Mouse (Mus musculus): ENCODE measurements at regions not wholly inside any gene's neighbourhood (a gene's known extent, or its start where the extent isn't known, plus 50 kb on each side); places are given as distances from the start of the nearest gene placed in this dataset.

DNA sequence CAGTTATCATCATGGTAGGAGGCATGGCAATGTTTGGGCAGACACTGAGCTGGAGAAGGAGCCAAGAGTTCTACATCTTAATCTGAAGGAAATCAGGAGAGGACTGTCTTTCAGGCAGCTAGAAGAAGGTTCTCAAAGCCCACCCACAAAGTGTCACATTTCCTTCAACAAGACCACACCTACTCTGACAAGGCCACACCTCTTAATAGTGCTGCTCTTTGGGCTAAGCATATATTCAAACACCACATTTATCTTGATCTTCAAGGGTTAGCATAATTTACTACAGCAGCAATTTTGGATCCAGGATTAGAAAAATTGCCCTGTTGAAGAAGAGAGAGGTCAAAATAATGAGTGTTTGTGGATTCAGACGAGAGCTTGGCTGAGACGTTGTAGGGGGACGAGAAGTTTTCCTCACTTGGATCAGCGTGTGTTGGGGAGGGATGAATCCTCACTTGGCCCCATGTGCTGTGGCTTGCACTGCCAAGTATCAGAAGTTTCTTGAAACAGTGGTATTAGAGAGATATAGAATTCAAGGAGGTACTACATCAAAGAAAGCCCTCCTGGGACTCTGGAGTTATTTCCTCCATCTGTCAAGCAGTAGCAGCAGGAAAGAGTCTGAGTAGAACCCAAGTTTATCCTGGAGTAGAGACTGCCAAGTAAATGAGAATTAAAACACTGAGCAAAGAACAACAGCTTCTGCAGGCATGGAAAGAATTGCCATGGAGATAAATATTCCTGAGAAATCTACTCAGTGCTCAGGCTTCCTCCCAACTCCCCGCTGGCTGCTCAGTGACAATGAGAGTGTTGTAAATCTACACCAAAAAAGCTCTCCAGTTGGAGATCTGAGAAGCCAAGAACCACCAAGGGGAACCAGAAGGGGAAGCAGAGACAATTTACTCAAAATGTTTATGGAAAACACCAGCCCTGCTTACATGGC lies 549.3 kb downstream of the Dhx35 start:
- ATAC-seq, result no peak
- no peak overlapping the region for H3K9ac ChIP-seq (replicated peaks; ENCODE audit: low read length)
- no peak overlapping the region for H3K4me3 ChIP-seq (ENCODE audit: low read length)
- H3K27ac ChIP-seq, result no peak overlapping the region
- WGBS, result 40% methylated on average over 5 of the region's 5 CpGs
- H3K4me2 ChIP-seq (ENCODE audit: low read depth, low read length), result no peak overlapping the region
- H3K9me3 ChIP-seq (ENCODE audit: low read length), result no peaks in the 10 kb centered on the region
- TF ChIP-seq CTCF (IDR thresholded peaks at IDR 0.05; ENCODE audit: low read depth), result no peak
- no peaks in the 10 kb centered on the region for H3K27me3 ChIP-seq (ENCODE audit: insufficient read depth, low read length)
- peak; percentile 25 for DNase-seq (ENCODE audit: low spot score)
- no peaks in the 10 kb centered on the region for H3K36me3 ChIP-seq (ENCODE audit: insufficient read depth, low read length)
- no peaks in the 10 kb centered on the region for H3K4me1 ChIP-seq (ENCODE audit: insufficient read depth, low read length)

GRCm38 (mm10) chr2:159354247-159354646 lies 559.6 kb downstream of the Dhx35 start:
- H3K9me3 ChIP-seq (ENCODE audit: low read length), result no peaks in the 10 kb centered on the region
- no peak overlapping the region for H3K27ac ChIP-seq
- H3K9ac ChIP-seq (replicated peaks; ENCODE audit: low read length), result no peak overlapping the region
- ATAC-seq (no peak), DNase-seq (ENCODE audit: low spot score) (no peak)
- 89% methylated on average over 2 of the region's 2 CpGs for WGBS
- H3K4me1 ChIP-seq (ENCODE audit: insufficient read depth, low read length), result 0 out of 2 replicates have a peak, but pooled peaks cover 4% of the 10 kb centered on the region
- H3K4me2 ChIP-seq (ENCODE audit: low read depth, low read length), result no peak overlapping the region
- no peaks in the 10 kb centered on the region for H3K27me3 ChIP-seq (ENCODE audit: insufficient read depth, low read length)
- TF ChIP-seq CTCF (IDR thresholded peaks at IDR 0.05; ENCODE audit: low read depth), result no peak
- no peaks in the 10 kb centered on the region for H3K36me3 ChIP-seq (ENCODE audit: insufficient read depth, low read length)
- no peak overlapping the region for H3K4me3 ChIP-seq (ENCODE audit: low read length)

DNA sequence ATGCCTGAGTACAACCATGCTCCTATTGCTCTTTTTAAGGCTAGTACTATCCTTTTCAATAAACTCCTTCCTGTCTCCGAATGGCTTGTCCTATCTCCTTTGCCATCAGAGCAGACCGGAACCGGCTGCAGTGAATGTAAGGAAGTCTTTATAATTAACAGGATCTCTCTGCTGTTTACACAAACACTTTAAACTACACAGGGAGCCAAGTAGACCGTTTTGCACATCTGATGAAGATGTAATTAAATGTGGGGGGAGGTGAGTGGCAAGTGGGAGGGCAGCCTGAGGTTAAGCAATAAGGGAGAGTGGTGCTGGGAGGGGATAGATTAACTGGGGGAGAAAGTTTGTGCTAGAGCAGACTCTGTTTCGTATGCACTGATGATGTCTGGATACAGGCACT lies 561.9 kb downstream of the Dhx35 start:
- Histone ChIP-seq H3K4me1 (ENCODE audit: insufficient read depth, low read length) (0 out of 2 replicates have a peak, but pooled peaks cover 4% of the 10 kb centered on the region), H3K4me3 (ENCODE audit: low read length) (no peak overlapping the region), H3K36me3 (ENCODE audit: insufficient read depth, low read length) (no peaks in the 10 kb centered on the region), H3K4me2 (ENCODE audit: low read depth, low read length) (no peak overlapping the region), H3K27ac (no peak overlapping the region), H3K9me3 (ENCODE audit: low read length) (no peaks in the 10 kb centered on the region), H3K9ac (replicated peaks; ENCODE audit: low read length) (no peak overlapping the region), H3K27me3 (ENCODE audit: insufficient read depth, low read length) (no peaks in the 10 kb centered on the region)
- DNase-seq (ENCODE audit: low spot score), result no peak
- WGBS, result 45% methylated on average over 5 of the region's 5 CpGs
- ATAC-seq, result no peak
- TF ChIP-seq CTCF (IDR thresholded peaks at IDR 0.05; ENCODE audit: low read depth), result no peak

- Histone ChIP-seq H3K4me2 (ENCODE audit: low read depth, low read length) (no peak overlapping the region), H3K36me3 (ENCODE audit: insufficient read depth, low read length) (no peaks in the 10 kb centered on the region), H3K9ac (replicated peaks; ENCODE audit: low read length) (no peak overlapping the region), H3K27me3 (ENCODE audit: insufficient read depth, low read length) (no peaks in the 10 kb centered on the region), H3K27ac (no peak overlapping the region), H3K4me1 (ENCODE audit: insufficient read depth, low read length) (no peaks in the 10 kb centered on the region), H3K4me3 (ENCODE audit: low read length) (no peak overlapping the region), H3K9me3 (ENCODE audit: low read length) (no peaks in the 10 kb centered on the region)
- WGBS, result 76% methylated on average over 3 of the region's 3 CpGs
- DNase-seq (ENCODE audit: low spot score) (no peak), ATAC-seq (no peak)
- no peak for TF ChIP-seq CTCF (IDR thresholded peaks at IDR 0.05; ENCODE audit: low read depth)
These were observed 566.8 kb downstream of the Dhx35 start for GRCm38 (mm10) chr2:159361371-159361770.

- no peaks in the 10 kb centered on the region for H3K27me3 ChIP-seq (ENCODE audit: insufficient read depth, low read length)
- no peaks in the 10 kb centered on the region for H3K4me1 ChIP-seq (ENCODE audit: insufficient read depth, low read length)
- ATAC-seq (no peak), DNase-seq (ENCODE audit: low spot score) (peak; percentile 11)
- H3K36me3 ChIP-seq (ENCODE audit: insufficient read depth, low read length), result no peaks in the 10 kb centered on the region
- H3K9me3 ChIP-seq (ENCODE audit: low read length), result no peaks in the 10 kb centered on the region
- no peak overlapping the region for H3K4me2 ChIP-seq (ENCODE audit: low read depth, low read length)
- TF ChIP-seq CTCF (IDR thresholded peaks at IDR 0.05; ENCODE audit: low read depth), result no peak
- no peak overlapping the region for H3K9ac ChIP-seq (replicated peaks; ENCODE audit: low read length)
- WGBS, result 63% methylated on average over 10 of the region's 10 CpGs
- H3K4me3 ChIP-seq (ENCODE audit: low read length), result no peak overlapping the region
- H3K27ac ChIP-seq, result no peak overlapping the region
These were observed 598.3 kb downstream of the Dhx35 start for GRCm38 (mm10) chr2:159392865-159393264.

DNA sequence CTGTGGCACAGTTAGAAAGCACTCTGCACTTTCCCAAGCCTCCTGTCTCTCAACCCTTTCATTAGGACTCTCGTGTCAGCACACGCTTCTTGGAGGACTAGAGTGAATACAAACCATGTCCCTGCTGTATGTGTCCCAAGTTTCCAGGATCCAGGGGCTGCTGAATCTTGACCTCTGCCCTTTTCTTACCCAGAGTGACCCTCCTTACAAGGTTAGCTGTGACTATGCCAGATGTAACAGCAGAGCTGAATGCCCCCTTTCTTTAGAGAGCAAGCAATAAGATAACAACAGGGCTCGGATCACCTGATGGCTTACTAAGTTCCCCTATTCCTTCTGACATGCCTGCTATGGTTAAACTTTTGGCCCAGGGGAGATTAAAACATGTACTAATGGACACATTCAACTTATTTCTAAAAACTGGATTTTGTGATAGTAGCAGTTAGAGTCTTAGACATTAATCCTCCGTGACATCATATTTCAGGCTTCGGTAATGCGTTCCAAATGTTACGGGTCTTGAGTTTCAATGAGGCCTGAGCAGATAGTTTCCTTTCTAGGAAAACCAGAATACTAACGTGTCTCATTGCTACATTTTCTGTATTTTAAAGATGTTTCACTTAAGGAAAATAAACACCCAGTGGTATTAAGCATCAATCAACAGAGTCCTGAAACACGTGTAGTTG lies 607.0 kb downstream of the Dhx35 start:
- H3K9me3 ChIP-seq (ENCODE audit: low read length), result no peaks in the 10 kb centered on the region
- DNase-seq (ENCODE audit: low spot score), result no peak

More for the DNA sequence above, 607.0 kb downstream of the Dhx35 start:
- 78% methylated on average over 9 of the region's 9 CpGs for WGBS
- Histone ChIP-seq H3K4me3 (ENCODE audit: low read length) (no peak overlapping the region), H3K27ac (no peak overlapping the region), H3K4me2 (ENCODE audit: low read depth, low read length) (no peak overlapping the region), H3K27me3 (ENCODE audit: insufficient read depth, low read length) (no peaks in the 10 kb centered on the region), H3K4me1 (ENCODE audit: insufficient read depth, low read length) (no peaks in the 10 kb centered on the region), H3K36me3 (ENCODE audit: insufficient read depth, low read length) (no peaks in the 10 kb centered on the region), H3K9ac (replicated peaks; ENCODE audit: low read length) (no peak overlapping the region)
- no peak for ATAC-seq
- no peak for TF ChIP-seq CTCF (IDR thresholded peaks at IDR 0.05; ENCODE audit: low read depth)
